Mouse (Mus musculus) retina, adult 2 months (tissue): ENCODE measurements at regions not wholly inside any gene's neighbourhood (a gene's known extent, or its start where the extent isn't known, plus 50 kb on each side); places are given as distances from the start of the nearest gene placed in this dataset.

Experiments used
- DNase-seq: peaks from one replicate; pipeline ENCODE4 v3.0.0-alpha.2; 2012; ENCODE audit warnings: low read depth, low spot score

DNA sequence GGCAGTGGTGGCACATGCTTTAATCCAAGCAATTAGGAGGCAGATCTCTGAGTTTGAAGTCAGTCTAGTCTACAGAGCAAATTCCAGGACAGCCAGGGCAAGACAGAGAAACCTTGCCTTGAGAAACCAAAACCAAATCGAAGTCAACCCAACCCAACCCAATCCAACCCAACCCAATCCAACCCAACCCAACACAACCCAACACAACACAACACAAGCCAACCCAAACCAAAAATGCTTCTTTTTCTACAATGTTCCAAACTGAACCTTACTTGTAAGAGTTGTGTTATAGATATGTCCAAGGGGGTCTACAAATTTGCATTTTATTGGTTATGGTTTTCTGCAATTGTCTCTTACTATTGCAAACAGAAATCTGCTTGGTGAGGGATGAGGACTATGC is 52.8 kb upstream of the Chodl start:
- DNase-seq, result no peak

DNA sequence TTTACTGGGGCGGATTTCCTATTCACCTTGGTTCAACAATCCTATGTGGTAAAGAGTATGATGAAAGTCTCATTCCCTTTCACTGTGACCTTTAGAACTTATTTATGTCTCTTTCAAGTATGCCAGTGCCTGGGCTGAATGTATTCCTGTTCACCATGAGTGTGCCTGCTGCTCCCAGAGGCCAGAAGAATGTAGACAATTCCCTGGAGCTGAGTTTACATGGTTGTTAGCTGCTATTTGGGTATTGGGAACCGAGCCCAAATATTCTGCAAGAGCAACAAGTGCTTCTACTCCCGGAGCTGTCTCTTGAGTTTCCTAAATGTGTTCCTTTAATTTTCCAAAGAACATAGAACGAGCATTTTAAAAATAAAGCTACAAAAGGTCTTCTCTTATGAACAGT is 71.7 kb upstream of the Chodl start:
- DNase-seq, result no peak

DNA sequence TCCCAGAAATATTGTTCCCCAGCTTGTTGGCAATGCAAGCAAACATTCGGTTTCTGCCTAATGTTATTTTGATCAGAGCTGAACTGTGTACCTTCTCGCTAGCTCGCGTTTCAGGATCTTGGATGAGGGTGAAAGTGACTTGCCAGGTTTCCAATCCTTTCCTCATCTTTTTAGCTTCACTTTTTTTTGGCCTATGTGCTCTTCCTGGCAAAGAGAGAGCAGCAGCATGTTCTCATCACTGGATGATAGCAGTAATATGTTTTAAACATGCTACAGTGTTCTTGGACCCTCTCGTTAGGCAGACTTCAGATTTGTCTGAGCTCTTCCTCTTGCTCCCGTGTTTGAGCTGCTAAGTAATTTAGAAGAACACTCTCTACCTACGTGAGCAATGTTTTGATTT is 99.8 kb upstream of the Chodl start:
- no peak for DNase-seq

DNA sequence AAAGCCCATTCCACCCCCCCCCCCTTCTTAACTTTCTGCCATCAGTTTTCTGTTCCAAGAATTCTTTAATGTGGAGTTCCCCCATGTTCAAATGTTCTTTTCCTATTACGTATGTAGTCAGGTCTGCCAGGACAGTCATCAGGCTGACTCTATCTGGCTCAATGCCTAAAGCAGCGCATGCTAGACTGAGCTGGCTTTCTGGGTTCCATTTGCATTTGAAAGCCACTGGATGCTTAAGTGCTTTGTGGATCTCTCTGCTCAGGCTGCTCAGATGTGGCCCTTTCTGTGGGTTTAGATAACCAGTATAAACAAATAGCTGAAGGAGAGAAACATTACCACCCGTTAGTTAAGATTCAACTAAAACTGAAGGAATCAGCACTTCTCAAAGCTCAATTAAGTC is 103.0 kb upstream of the Chodl start:
- no peak for DNase-seq

DNA sequence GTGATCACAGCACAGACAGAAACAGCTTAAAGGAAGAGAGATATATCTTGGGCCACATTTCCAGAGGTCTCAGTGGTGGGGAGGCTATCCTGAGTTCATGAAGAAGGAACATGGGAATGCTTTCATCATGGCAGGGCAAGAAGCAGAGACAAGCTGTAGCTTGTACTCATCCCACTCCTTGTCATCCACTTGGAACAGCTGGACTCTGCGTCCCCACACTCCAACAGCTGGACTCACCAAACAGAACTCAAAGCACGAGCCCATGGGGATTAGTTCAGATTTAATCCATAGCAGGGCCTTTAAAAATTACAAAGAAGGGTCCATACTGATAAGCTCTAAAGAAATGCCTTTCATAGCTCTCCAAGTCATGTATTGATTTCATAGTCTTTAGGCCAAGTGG is 140.7 kb upstream of the Chodl start:
- no peak for DNase-seq

DNA sequence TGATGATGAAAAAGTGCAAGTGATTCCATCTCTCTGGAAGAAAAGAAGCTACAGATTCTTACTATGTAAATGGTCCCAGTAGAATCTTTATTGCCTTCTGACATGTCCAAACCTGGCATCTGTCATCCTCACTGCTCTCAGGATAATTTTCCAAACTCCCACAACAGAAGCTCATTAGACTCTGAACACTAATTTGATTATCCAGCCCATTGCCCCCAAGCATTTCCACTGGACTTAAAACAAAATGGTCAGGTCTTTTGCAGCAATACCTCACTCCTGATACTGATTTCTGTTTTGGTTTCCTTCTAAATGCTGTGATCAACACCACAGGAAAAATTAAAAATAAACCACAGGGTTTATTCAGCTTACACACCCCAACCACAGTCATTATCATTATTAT is 171.5 kb upstream of the Chodl start:
- DNase-seq, result no peak

DNA sequence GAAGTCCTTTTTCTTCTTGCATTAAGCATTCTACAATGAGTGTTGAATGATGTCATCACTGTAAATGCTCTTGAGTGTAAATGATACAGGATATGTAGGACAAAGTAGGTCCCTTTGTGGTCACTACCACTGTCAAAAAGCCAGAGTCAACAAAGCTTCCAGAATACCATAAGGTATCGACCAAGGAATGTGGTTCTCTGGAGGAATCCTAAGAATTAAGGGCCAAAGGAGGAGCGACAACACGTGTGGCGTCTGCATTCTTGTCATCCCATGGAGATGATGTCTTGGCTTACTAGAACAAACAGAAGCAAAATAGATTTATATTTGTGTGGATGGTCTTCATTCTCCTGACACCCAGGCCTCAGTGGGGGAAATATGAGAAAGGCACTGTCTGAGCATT is 161.4 kb upstream of the D16Ertd472e start:
- DNase-seq, result no peak

DNA sequence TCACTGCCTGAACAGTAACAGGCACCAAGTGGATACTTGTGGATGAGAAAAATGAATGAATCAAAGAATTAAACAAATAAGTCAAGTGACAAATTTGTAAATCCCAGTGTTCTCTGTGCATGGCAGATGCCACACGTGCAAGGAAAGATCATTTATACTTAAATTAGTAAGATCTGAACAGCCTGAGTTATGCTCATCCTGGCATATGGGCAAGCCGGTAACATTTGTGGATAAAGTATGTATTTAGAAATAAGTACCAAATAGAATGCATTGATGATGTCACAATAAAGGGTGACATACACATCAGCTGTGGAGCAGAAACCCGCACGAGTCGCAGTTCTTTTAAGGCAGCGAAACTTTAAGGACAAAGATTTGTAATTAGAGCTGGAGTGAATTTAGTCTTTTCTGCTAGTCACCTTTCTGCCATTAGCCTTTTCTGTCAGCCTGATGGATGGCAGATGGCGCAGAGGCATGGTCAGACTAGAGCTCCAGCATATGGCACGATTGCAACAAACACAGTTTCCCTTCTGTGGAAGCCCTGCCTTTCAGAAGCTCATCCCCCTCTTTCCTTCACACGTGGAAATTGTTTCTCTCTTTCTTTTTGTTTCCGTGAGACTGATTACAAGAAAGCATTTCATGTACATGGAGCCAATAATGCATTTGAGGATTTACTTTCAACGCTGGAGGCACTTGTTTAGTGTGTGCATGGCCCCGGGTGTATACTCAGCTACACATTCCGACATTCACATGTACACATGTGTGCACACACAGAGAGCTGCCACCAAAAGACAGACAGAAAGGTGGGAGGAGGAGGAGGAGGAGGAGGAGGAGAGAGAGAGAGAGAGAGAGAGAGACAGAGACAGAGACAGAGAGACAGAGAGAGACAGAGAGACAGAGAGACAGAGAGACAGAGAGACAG is 154.3 kb upstream of the D16Ertd472e start:
- DNase-seq, result no peak

DNA sequence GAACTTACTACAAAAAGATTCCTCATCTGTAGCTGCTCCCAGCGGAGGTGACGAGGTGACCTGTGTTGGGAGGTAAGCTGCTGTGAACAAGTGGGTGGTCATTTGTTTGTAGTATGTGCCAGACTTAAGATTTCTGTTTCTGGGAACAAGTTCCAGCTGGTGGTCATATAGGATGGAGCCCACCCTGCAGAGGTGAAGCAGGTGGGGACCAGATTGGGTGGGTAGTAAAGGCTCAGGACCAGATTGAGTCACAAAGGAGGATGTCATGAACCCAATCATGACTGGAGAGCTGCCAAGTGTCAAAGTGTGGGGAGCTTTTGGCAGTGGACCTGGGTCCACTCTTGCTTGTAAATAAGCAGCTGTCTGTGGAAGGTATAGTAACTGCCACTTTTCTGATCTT is 149.0 kb upstream of the D16Ertd472e start:
- no peak for DNase-seq

DNA sequence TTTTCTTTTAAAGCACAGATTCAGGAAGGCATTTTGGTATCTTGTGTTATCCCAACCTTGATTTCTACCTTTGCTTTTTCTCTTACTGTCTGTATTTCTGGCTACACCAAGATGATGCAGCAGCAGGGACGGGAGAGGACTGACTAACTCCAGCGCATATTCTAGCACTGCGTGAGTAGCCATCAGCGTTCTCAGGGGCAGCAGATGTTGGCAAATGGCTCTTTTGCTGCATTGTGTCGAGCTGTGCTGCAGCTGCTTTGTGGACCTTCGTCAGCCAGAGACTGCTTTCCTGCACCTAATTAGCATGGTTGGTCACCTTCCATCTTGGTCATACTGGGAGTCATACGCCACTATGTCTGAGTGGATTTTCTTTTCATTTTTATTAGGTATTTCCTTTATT is 133.4 kb upstream of the D16Ertd472e start:
- DNase-seq, result no peak

DNA sequence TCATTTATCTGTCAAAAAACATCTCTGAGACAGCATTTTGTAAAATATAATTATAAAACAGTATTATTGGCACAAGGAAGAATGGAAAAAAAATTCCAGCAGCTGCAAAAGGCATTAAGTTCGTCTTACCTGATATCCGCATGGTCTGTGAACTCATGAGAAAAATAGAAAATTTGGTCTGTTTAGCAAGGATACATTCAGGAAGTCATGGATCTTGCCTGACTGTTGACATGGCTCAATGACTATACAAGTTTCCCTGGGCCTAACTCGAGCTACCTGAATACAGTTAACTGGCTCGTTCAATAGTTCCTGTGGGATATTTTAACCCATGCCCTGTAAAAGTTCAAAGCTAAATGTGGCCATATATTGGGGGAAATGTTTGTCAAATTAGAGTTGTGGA is 131.1 kb upstream of the D16Ertd472e start:
- no peak for DNase-seq

DNA sequence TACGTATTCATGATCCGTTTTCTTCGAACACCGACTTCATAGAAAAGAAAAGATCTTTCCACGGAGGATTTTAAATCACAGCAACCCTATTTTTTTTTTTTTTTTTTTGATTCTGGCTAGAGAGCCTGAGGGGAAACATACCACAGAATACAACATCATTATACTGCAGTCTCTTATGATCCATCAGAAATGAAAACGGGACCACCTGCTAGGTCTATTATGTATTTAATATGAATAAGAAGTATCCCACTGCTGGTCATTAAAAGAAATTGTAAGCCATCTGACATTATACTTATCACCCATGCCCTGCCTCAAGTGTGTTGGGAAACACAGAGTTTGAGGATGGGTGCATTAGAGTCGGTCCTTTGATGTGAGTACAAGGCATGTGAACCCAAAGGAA is 130.7 kb upstream of the D16Ertd472e start:
- DNase-seq, result no peak

DNA sequence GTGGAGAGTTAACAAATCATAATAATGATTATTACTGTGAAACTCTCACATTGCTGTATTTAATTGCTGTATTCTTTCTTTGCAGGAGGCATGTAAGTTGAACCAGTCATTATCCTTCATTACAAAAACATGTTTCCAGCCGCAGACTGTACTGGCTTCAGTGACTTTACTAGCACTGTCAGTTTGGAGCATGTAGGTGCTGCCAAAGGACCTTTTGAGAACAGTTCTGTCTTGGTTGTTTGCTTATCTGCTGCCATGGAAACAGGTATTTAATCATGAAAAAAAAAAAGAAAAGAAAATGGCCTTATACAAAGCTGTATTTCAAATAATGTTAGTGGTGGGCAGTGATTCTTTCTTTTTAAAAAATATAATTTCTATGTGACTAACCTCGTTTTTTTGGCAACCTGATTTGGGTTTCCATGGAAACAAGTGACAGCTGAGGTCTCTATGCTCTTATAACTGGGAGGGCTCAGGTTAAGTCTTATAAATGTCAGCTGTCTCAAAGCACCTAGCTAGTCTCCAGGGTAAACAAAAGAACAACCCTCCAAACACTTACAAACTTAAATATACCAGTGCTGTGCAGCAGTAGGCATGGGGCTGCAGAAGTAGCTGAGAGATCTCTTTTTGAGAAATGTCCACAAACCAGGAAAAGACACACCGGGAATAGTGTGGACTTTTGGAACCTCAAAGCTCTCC is 121.2 kb upstream of the D16Ertd472e start:
- no peak for DNase-seq

DNA sequence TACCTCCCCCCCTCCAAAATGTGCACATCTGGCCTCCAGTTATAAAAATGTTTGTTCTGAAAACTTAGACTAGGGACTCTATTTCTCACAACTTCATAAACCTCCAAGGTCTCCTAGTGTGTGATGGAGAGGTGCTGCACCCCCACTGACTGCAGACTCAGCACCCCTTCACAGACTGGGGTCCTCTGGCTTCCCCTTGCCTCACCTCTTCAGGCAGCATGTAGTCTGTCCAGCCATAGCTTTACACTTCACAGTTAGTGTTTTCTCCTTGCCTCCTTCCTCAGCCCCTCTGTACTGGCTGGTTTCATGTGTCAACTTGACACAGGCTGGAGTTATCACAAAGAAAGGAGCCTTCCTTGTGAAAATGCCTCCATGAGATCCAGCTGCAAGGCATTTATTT is 111.7 kb upstream of the D16Ertd472e start:
- DNase-seq, result no peak

DNA sequence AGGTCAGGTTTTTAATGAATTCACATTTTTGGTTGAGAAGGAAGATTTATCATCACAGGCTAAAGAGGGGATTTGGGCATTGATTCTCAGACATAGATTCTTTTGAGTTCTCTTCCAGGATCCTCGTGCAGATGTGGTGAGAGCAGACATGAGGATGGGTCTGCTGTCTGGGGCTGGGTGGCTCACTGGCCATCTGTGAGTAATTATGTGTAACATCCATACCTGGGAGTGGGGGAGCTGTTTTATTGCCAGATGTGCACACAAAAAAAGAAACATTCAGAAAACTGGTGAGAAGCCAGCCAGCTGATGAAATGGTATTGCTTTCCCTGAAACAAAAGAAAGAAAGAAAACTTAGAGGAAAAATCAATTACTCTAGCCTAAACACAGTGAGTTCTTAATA is 108.7 kb upstream of the D16Ertd472e start:
- no peak for DNase-seq

DNA sequence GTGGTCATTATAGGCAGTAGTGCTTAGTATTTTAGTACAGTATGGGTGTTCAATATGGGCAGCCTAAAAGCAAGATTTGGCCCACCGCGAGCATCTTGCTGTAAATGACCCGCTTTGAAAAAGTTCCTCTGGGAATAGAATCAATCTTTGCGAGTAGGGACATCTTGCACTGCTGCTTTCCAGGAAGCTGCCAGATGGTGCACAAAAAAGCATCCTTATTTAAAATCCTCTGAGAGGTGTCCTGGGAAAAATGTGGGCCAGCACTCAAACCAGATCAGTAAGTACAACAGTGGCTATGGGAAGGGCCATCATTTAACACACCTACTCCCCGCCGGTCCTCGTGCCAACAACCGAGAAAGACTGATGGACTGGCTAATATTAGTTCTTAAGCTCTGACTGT is 107.5 kb upstream of the D16Ertd472e start:
- no peak for DNase-seq

DNA sequence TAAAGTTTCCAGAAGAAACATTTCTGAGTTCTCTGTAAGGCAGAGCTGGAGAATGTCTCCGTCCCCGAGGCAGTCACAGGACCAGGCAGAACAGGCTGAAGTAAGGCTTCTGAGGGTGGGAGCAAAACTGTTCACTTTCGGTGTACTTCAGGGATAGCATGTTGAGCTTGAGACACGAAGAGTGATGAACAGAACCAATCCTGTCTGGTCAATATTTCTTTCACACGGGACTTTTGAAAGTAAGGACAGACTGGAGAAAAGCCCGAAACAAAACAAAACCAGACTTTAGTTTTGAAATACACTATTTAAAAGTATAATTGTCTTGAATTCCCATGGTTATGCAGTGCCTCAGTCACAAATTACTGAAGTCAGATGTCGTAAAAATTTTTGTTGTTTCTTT is 84.6 kb upstream of the D16Ertd472e start:
- DNase-seq, result no peak

DNA sequence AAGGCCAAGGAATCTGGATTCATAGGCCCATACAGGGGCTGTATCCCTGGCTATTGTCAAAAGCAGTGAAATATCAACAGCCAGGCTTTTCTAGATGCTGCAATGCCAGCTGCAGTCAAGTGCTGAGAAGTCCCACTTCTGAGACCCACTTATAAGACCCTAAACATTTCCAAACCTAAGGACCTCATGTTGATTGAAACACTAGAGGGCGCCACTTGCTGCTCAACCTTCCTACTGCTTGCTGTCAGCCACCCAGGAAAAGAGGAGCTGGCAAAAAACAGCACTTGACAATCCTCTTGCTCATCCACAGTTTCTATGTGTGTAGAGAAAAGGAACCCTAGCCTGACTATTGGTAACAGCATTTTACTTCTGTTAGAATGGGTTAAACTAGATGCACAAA is 68.2 kb upstream of the D16Ertd472e start:
- DNase-seq, result no peak

DNA sequence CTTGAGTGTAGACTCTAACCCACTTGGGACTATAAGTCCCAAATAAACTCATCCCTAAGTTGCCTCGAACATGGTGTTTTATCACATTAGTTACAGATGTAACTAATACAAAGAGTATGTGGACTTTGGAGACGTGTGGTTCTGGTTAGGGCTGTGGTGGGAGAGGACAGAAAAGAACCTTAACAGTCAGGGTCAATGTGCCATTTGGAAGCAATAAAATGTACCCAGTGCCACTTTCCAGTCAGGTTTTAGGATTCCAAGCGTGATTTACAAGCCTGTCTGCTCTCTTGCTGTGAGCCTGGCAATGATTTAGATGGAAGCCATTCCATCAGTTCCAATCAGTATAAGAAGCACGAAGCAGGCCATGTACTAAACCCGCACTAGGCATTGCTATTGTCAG is 65.2 kb upstream of the D16Ertd472e start:
- no peak for DNase-seq

DNA sequence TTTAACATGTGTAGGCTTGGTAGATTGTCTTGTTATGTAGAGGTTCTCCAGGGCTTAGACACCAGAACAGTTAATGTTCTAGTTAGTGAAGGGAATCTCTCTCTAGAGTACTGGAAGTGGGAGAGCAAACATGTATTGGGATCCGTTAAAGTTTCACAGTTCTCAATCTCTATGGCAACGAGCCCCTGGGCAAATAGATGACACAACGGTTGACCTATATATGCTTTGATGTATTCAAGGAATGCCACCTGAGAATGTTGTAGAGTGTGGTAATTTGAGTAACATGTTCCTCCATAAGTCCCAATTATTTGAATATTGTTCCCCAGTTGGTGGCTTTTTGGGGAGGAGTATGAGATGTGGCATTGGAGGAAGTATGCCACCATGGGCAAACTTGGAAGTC is 64.7 kb upstream of the D16Ertd472e start:
- DNase-seq, result no peak

DNA sequence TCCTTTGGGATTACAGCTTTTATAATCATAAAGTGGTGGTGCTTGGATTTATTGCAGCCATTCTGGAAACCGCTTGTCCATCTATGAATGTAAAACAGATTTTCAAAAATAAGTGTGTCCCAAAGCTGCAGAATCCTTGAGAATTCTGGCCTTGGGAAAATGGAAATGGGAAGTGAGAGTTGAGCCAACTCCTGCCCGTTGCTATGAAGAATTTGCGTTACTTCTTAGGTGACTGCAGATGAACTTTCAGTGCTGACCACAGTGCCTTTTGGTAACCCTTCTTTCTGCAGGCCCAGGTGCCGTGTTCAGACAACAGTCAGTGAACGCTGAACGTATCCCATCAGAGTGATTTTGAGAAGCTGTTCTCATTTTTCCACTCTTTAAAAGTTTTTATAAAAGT is 60.9 kb upstream of the D16Ertd472e start:
- no peak for DNase-seq

DNA sequence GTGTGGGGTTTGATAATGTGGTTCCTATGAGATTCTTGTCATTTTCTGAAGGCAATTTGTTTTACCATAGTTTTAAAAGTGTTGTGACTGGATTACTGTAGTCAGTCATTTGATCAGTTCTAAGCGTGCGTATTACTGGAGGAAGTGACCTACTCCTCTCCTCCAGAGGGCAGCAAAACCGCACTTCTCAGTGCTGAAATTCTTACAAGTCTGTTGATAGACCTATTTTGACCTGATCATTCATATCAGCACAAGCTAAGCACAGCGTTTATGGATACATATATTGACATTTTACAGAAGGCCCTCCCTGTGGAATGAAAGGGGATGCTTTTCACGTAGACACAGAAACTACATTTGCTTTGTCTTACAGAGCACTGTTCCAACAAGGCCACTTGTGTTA is 60.5 kb upstream of the D16Ertd472e start:
- peak; percentile 28 for DNase-seq

DNA sequence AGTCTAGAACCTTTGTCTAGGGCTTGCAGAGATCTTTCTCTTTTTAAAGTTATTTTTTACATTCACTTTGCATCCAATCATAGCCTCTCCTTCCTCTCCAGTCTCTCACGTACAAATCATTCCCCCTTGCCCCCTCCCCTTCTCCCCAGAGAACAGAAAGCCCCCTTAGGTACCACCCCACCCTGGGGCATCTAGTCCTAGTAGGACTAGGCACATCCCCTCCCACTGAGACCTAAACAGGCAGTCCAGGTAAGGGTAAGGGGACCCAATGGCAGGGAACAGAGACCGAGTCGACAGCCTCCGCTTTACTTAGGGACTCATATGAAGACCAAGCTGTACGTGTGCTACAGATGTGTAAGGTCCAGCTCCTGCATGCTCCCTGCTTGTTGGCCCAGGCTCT is 59.3 kb upstream of the D16Ertd472e start:
- DNase-seq, result no peak
